Mouse (Mus musculus) T-cell, adult 2 months (primary cell): ENCODE measurements at regions not wholly inside any gene's neighbourhood (a gene's known extent, or its start where the extent isn't known, plus 50 kb on each side); places are given as distances from the start of the nearest gene placed in this dataset.

Experiments
- DNase-seq: peaks from one replicate; pipeline ENCODE4 v3.0.0; 2022; ENCODE audit warnings: low spot score

- DNase-seq = no peak
Observed at GRCm38 (mm10) chr17:22795213-22795612, 71.7 kb downstream of the Zfp945 start.

GRCm38 (mm10) chr17:22784481-22784880, 82.5 kb downstream of the Zfp945 start:
- DNase-seq = no peak

GRCm38 (mm10) chr17:22745736-22746135, 121.2 kb downstream of the Zfp945 start:
- DNase-seq = no peak

- peak; percentile 48 for DNase-seq
Observed at GRCm38 (mm10) chr17:22739581-22740178, 127.3 kb downstream of the Zfp945 start.

GRCm38 (mm10) chr17:22739173-22739572, 127.8 kb downstream of the Zfp945 start:
- no peak for DNase-seq

GRCm38 (mm10) chr17:22736360-22736759, 130.6 kb downstream of the Zfp945 start:
- no peak for DNase-seq
